Mouse (Mus musculus): Measurements from ENCODE around the gene Mtif3.

Mtif3 gene

GRCm38 (mm10) chr5:146987588-146987987, 24.0 kb upstream of the Mtif3 start:
- H3K4me3 ChIP-seq (replicated peaks; ENCODE audit: low read length), result no peak overlapping the region
- peaks cover 25% of the 10 kb centered on the region for H3K4me1 ChIP-seq (replicated peaks; ENCODE audit: low read depth, low read length)
- no peaks in the 10 kb centered on the region for H3K36me3 ChIP-seq (ENCODE audit: insufficient read depth, low read length)
- H3K27me3 ChIP-seq (ENCODE audit: insufficient read depth, low read length), result peaks cover 28% of the 10 kb centered on the region
- H3K9me3 ChIP-seq (ENCODE audit: low read length), result no peaks in the 10 kb centered on the region
- TF ChIP-seq POU5F1 (IDR thresholded peaks at IDR 0.05; ENCODE audit: borderline replicate concordance, low read length), result no peak
- TF ChIP-seq NANOG (IDR thresholded peaks at IDR 0.05; ENCODE audit: borderline replicate concordance, low read length), result no peak
- no peak for TF ChIP-seq CTCF (conservative IDR thresholded peaks at IDR 0.05; ENCODE audit: low read length)

- no peaks in the 10 kb centered on the region for H3K9me3 ChIP-seq (ENCODE audit: low read length)
- H3K27me3 ChIP-seq (ENCODE audit: insufficient read depth, low read length), result peaks cover 29% of the 10 kb centered on the region
- no peaks in the 10 kb centered on the region for H3K36me3 ChIP-seq (ENCODE audit: insufficient read depth, low read length)
- H3K4me3 ChIP-seq (replicated peaks; ENCODE audit: low read length), result peak overlapping the region; percentile 46
- TF ChIP-seq NANOG (IDR thresholded peaks at IDR 0.05; ENCODE audit: borderline replicate concordance, low read length) (no peak), POU5F1 (IDR thresholded peaks at IDR 0.05; ENCODE audit: borderline replicate concordance, low read length) (no peak), CTCF (conservative IDR thresholded peaks at IDR 0.05; ENCODE audit: low read length) (no peak)
- H3K4me1 ChIP-seq (replicated peaks; ENCODE audit: low read depth, low read length), result peaks cover 42% of the 10 kb centered on the region
Observed at GRCm38 (mm10) chr5:146985725-146986433, 22.3 kb upstream of the Mtif3 start.

- Histone ChIP-seq H3K9me3 (ENCODE audit: low read length) (peaks cover 8% of the 10 kb centered on the region), H3K4me3 (replicated peaks; ENCODE audit: low read length) (no peak overlapping the region), H3K36me3 (ENCODE audit: insufficient read depth, low read length) (no peaks in the 10 kb centered on the region), H3K4me1 (replicated peaks; ENCODE audit: low read depth, low read length) (peaks cover 45% of the 10 kb centered on the region), H3K27me3 (ENCODE audit: insufficient read depth, low read length) (peaks cover 29% of the 10 kb centered on the region)
- TF ChIP-seq CTCF (conservative IDR thresholded peaks at IDR 0.05; ENCODE audit: low read length), result peak; percentile 96
- TF ChIP-seq POU5F1 (IDR thresholded peaks at IDR 0.05; ENCODE audit: borderline replicate concordance, low read length), result no peak
Observed at GRCm38 (mm10) chr5:146983216-146983615, 19.6 kb upstream of the Mtif3 start.

DNA sequence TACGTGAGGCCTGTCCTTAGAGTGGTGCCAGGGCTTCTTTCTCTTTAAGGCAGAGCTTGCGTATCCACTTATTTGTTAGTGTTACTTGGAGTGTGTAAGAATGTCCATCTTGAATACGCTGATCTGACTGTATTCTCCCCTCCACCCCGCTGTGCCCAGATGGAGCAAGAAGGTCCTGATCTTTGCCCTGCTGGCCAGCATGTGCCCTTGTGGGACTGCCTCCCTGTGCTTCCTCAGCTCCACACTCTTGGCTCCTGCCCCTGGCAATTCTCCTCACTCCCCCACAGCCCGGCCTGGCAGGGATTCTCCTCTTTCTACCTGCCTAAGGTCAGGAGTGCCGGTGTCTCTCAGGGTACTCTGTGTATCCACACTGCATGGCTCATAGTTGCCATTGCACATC, 17.8 kb upstream of the Mtif3 start:
- peaks cover 41% of the 10 kb centered on the region for H3K4me1 ChIP-seq (replicated peaks; ENCODE audit: low read depth, low read length)
- peak overlapping the region; percentile 37; the same call in 1 of the 2 replicates for H3K4me3 ChIP-seq (replicated peaks; ENCODE audit: low read length)
- peaks cover 8% of the 10 kb centered on the region for H3K9me3 ChIP-seq (ENCODE audit: low read length)
- no peaks in the 10 kb centered on the region for H3K36me3 ChIP-seq (ENCODE audit: insufficient read depth, low read length)
- H3K27me3 ChIP-seq (ENCODE audit: insufficient read depth, low read length), result peaks cover 25% of the 10 kb centered on the region
- no peak for TF ChIP-seq CTCF (conservative IDR thresholded peaks at IDR 0.05; ENCODE audit: low read length)
- TF ChIP-seq POU5F1 (IDR thresholded peaks at IDR 0.05; ENCODE audit: borderline replicate concordance, low read length), result no peak
- no peak for TF ChIP-seq NANOG (IDR thresholded peaks at IDR 0.05; ENCODE audit: borderline replicate concordance, low read length)

DNA sequence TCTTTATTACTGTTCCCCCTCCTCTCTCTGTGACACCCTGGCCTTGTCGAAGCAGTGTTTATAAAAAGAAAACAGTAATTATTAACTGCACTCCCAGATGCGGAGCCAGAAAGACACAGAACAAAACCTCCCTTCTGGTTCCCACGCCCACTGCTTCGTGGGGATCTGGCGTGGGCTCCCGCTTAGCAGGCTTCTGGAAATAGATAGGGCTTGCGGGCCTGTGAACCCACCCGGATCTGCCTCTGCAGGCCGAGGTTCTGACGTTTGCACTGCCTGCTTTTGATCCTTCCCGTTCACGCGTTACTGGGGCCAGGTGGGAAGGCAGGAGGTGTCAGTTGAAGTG, 11.2 kb upstream of the Mtif3 start:
- Histone ChIP-seq H3K4me1 (replicated peaks; ENCODE audit: low read depth, low read length) (peaks cover 53% of the 10 kb centered on the region), H3K27me3 (ENCODE audit: insufficient read depth, low read length) (0 out of 2 replicates have a peak, but pooled peaks cover 10% of the 10 kb centered on the region), H3K36me3 (ENCODE audit: insufficient read depth, low read length) (no peaks in the 10 kb centered on the region), H3K4me3 (replicated peaks; ENCODE audit: low read length) (peak overlapping the region; percentile 37; the same call in 1 of the 2 replicates), H3K9me3 (ENCODE audit: low read length) (no peaks in the 10 kb centered on the region)
- no peak for TF ChIP-seq NANOG (IDR thresholded peaks at IDR 0.05; ENCODE audit: borderline replicate concordance, low read length)
- no peak for TF ChIP-seq CTCF (conservative IDR thresholded peaks at IDR 0.05; ENCODE audit: low read length)

GRCm38 (mm10) chr5:146973858-146974780, 10.5 kb upstream of the Mtif3 start:
- Histone ChIP-seq H3K9me3 (ENCODE audit: low read length) (no peaks in the 10 kb centered on the region), H3K36me3 (ENCODE audit: insufficient read depth, low read length) (no peaks in the 10 kb centered on the region), H3K27me3 (ENCODE audit: insufficient read depth, low read length) (0 out of 2 replicates have a peak, but pooled peaks cover 10% of the 10 kb centered on the region), H3K4me1 (replicated peaks; ENCODE audit: low read depth, low read length) (peaks cover 60% of the 10 kb centered on the region), H3K4me3 (replicated peaks; ENCODE audit: low read length) (no peak overlapping the region)
- TF ChIP-seq CTCF (conservative IDR thresholded peaks at IDR 0.05; ENCODE audit: low read length) (no peak), POU5F1 (IDR thresholded peaks at IDR 0.05; ENCODE audit: borderline replicate concordance, low read length) (no peak), NANOG (IDR thresholded peaks at IDR 0.05; ENCODE audit: borderline replicate concordance, low read length) (no peak)

DNA sequence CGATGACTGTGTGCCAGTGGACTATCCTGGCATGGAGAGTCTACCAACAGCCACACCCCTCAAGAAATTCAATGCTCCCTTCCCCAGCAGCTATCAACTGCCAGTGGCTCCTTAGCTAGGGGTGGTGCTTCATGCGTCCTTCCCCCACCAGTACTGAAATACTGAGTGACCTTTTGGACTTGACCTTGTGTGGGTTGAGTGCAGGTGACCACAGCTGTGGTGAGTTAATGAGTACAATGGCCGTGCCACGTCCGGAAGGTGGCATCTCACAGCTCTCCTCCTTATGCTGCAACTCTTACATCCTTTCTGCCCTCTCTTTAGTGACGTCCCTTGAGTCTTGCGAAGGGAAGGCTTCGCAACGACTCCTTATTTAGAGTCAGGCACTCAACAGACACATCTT, 9.8 kb upstream of the Mtif3 start:
- peaks cover 67% of the 10 kb centered on the region for H3K4me1 ChIP-seq (replicated peaks; ENCODE audit: low read depth, low read length)
- TF ChIP-seq NANOG (IDR thresholded peaks at IDR 0.05; ENCODE audit: borderline replicate concordance, low read length), result no peak
- 0 out of 2 replicates have a peak, but pooled peaks cover 10% of the 10 kb centered on the region for H3K27me3 ChIP-seq (ENCODE audit: insufficient read depth, low read length)
- H3K36me3 ChIP-seq (ENCODE audit: insufficient read depth, low read length), result no peaks in the 10 kb centered on the region
- no peaks in the 10 kb centered on the region for H3K9me3 ChIP-seq (ENCODE audit: low read length)
- H3K4me3 ChIP-seq (replicated peaks; ENCODE audit: low read length), result no peak overlapping the region

DNA sequence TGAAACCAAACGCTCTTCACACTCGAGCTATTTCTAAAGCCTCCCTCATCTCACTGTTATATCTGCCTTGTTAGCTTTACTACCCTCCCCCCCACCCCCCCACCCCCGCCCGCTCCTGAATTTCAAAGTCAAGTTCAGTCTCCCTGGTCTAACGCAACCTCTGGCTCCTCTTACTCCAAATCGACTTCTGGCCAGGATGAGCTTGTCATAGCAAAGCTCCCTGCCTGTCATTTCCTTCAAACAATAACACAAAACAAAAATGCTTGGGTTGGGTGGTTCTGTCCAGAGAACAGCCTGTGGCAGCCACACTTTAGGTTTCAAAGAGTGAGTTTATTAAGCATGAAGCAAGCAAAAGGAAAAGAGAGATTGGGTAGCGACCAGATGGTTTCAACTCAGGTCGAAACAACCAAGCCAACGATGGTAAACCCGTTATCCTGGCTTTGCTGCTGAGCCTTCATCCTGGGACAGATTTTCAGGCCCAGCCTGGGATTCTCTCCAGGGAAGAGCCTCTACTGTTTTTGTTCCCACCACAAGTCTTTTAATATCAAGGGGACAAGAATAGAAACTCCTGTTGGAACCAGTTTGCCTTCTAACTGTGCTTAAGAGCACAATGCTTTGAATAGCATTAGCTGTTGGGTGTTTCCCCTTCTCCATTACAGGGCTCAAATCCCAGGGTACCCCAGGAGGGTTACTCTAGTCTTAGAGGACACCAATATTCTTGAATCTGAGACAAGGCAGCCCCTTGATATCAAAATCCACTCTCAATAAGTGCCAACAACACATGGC, 8.4 kb upstream of the Mtif3 start:
- Histone ChIP-seq H3K4me3 (replicated peaks; ENCODE audit: low read length) (no peak overlapping the region), H3K4me1 (replicated peaks; ENCODE audit: low read depth, low read length) (peaks cover 70% of the 10 kb centered on the region), H3K36me3 (ENCODE audit: insufficient read depth, low read length) (no peaks in the 10 kb centered on the region), H3K27me3 (ENCODE audit: insufficient read depth, low read length) (0 out of 2 replicates have a peak, but pooled peaks cover 10% of the 10 kb centered on the region), H3K9me3 (ENCODE audit: low read length) (no peaks in the 10 kb centered on the region)
- TF ChIP-seq NANOG (IDR thresholded peaks at IDR 0.05; ENCODE audit: borderline replicate concordance, low read length), result peak; percentile 24; the same call in 1 of the 2 replicates
- TF ChIP-seq CTCF (conservative IDR thresholded peaks at IDR 0.05; ENCODE audit: low read length), result no peak
